Mouse (Mus musculus) embryonic stem cell, embryonic (primary cell): ENCODE results near the gene Podxl2.

Experiments
- CTCF ChIA-PET, 4 experiments: fragments of 300-600 bp in 2 of 4; fragments of 350-600 bp in 2 of 4; sonication (Branson Sonifier 250); formaldehyde crosslinking; loops; one replicate each; lab custom pipeline; 2022; ENCODE audit warnings: inconsistent platforms in 2 of 4; lab: Charles Lee
- POLR2A ChIA-PET, 4 experiments: fragments of 300-600 bp in 2 of 4; fragments of 350-600 bp in 2 of 4; sonication (Branson Sonifier 250); formaldehyde crosslinking; loops; one replicate each; lab custom pipeline; 2022; ENCODE audit warnings: antibody characterized with exemption in 4 of 4, inconsistent platforms in 1 of 4; lab: Charles Lee

The Podxl2 gene

DNA sequence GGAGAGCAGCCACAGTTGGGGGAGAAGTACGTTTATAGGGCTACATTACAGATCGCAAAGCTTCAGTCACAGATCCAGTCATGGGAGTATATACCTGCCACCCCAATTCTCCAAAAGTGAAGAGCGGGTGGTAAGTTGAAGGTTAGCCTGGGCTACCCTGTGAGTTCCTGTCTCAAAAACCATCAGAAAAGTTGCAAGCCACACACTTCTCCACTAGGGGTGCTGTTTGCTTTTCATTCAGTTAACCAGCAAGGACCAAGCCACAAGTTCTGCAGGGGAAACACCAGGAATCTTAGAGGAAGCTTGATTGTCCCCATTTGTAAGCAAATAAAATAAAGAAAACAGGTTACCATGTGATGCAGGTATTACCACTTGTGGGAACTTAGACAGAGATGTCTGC, 62.0 kb downstream of the Podxl2 start:
- ChIA-PET POLR2A (interaction anchor here in 2 of 4 experiments (1.0 to 1.5 kb wide), 6 partner anchors 12 to 31 kb away, joined by 3 to 7 read pairs (median 3); partner anchors contain the start of gene Abtb1 (in 2 of the 2)), CTCF (interaction anchor here (0.6 to 3.0 kb wide), 14 partner anchors 10 to 348 kb away, joined by 3 to 12 read pairs (median 4); partner anchors contain the start of genes Abtb1 (in 1 of the 4) and Ruvbl1 (in 1 of the 4))

DNA sequence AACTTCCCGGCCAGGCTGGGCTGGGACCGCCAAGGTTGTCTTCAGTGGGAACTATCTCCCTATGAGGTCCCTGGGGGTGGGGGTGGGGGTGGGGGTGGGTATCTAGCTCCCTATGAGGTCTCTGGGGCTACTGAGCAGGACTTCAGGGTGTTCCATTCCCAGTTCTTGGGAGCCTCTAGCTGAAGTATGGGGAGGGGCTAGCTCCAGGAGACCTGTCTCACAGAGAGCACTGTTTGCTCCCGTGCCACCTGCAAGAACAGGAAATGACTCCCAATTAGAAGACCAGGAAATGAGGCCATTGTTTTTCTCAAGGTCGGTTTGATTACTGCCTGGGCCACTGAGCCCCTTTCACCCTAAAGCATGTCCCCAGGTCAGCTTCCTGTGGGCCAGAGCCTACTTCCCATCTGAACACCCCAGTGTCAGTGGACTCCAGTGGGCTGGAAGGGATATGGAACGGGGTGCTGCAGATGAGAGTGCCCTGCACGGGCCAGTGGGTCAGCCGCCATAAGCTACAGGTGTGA, 62.9 kb downstream of the Podxl2 start:
- ChIA-PET CTCF (interaction anchor here (0.6 to 3.0 kb wide), 18 partner anchors 10 to 103 kb away, joined by 3 to 12 read pairs (median 4); partner anchors contain the start of gene Abtb1 (in 1 of the 4)), POLR2A (interaction anchor here in 2 of 4 experiments (0.7 to 1.5 kb wide), 5 partner anchors 13 to 1854 kb away, joined by 3 to 7 read pairs (median 3); partner anchors contain the start of gene Abtb1 (in 1 of the 2))

DNA sequence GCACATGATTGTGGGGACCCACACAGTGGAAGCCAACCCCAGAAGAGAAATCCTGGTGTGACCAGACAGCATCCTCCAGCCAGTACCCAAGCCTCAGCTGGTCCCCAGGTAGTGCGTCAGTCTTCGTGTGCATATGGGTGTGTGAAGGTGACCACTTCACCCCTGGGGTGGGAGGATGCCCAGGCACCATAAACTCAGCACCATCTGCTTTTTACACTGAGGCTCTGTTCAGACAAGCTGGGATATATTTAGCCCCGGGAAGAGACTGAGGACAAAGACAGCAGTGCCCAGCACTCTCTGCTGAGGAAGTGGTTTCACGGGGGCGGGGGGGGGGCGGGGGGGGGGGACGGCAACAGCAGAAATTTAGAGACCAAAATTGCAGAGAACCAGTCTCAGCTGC, 63.4 kb downstream of the Podxl2 start:
- CTCF ChIA-PET: interaction anchor here in 3 of 4 experiments (0.6 to 2.6 kb wide), 14 partner anchors 10 to 253 kb away, joined by 3 to 9 read pairs (median 4); partner anchors contain the start of gene Abtb1 (in 1 of the 3)
- POLR2A ChIA-PET: interaction anchor here in 2 of 4 experiments (0.7 to 1.5 kb wide), 3 partner anchors 15 to 1855 kb away, joined by 3 to 7 read pairs (median 3); no protein-coding TSS in a partner anchor

DNA sequence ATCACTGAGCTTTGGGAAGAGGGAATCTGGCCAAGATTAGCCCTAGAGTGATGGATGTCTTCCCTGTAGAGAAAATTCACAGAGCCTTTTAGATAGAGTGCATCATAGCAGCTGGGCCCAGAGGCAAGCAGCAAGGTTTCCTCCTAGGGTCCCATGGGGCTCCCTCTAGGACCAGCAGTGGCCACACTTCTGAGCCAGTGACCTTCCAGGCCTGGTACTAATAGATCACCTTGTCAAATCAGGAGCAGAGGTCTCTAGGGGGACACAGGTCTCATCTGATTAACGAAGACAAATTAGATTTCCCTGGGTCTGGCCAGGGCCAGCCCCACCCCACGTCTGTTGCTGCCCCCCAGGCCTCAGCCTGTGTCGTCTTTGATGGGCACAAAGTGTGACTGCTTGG, 64.6 kb downstream of the Podxl2 start:
- ChIA-PET CTCF (interaction anchor here in 3 of 4 experiments (1.2 to 1.4 kb wide), 3 partner anchors 21 to 263 kb away, joined by 3 to 6 read pairs (median 4); partner anchors contain the start of gene Abtb1 (in 1 of the 3)), POLR2A (interaction anchor here in 3 of 4 experiments (0.5 to 1.7 kb wide), 3 partner anchors 25 to 92 kb away, joined by 3 to 9 read pairs (median 3); no protein-coding TSS in a partner anchor)

DNA sequence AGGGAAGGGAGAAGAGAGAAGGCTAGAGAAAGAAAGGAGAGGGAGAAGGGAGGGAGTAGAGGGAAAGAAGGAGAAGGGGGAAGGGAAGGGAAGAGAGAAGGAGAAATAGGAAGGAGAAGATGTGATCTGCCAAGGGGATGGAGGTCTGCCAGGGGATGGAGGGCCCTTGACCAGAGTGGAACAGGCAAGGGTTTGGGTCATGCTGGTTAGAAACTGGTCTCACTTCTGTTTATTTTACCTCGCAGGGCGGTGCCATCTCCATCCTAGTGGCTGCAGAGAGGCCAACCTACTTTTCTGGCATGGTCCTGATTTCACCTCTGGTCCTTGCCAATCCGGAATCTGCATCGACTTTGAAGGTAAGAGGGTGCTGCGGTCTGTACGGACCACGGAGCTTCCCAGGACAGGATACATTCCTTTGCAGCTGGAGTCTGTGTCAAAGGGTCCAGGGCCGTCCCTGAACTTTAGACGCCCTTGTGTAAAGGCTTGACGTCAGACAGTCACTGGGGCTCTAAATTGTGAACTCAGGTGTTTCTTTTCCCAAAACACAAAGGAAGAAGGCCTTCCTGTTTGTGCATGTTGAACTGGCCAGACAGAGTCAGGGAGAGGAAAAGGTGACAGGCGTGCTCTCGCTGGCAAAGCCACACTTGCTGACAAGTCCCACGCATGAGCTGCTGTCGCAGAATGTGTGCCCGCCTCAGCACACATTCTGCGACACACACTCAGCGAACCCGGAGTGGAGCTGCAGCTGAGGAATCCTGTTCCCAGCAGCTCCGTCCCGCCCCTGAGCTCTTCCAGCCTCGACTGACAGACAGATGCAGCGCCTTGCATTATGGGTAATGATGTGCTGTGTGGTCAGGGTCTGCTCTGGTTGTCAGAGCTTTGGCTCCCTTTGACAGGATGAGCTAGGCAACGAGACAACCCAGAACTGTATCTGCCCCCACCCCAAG, 65.5 kb downstream of the Podxl2 start:
- CTCF ChIA-PET: interaction anchor here (0.7 to 1.4 kb wide), 5 partner anchors 16 to 262 kb away, joined by 3 to 6 read pairs (median 4); partner anchors contain the start of gene Abtb1 (in 1 of the 4)

DNA sequence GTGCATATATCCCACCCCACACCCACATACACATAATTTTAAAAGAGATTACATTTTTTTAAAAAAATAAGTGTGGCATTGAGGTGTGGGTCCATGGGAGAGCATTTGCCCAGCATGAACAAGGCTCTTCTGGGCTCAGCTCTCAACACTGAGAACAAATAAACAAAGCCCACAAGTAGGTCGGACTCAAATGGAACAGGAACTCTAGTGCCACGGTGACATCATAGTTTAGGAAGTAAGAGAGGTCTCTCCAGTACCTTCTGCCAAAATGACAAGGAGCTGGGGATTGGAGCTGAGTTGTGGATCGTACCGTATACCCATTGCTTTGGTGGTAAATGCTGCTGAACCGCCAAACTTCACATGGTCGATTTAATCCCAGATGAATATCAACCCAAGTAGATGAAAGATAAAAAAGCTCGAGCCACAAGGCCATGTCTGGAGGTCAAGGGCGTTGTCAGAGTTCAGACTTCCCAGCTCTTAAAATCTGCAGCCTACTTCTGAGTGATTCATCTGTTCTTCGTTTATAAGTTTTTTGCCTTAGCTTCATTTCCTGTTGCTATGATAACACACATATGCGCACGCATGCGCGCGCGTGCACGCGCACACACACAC, 69.8 kb downstream of the Podxl2 start:
- ChIA-PET CTCF (interaction anchor here in 3 of 4 experiments (0.6 to 1.0 kb wide), 4 partner anchors 37 to 834 kb away, joined by 3 to 4 read pairs (median 4); partner anchors contain the start of gene Abtb1 (in 1 of the 3)), POLR2A (interaction anchor here in 2 of 4 experiments (0.7 to 1.2 kb wide), 3 partner anchors 10 to 28 kb away, joined by 3 to 8 read pairs (median 3); no protein-coding TSS in a partner anchor)

More for the DNA sequence above, 65.5 kb downstream of the Podxl2 start:
- POLR2A ChIA-PET: interaction anchor here in 3 of 4 experiments (0.5 to 1.7 kb wide), 4 partner anchors 24 to 93 kb away, joined by 3 to 9 read pairs (median 3); partner anchors contain the start of gene Abtb1 (in 1 of the 3)

DNA sequence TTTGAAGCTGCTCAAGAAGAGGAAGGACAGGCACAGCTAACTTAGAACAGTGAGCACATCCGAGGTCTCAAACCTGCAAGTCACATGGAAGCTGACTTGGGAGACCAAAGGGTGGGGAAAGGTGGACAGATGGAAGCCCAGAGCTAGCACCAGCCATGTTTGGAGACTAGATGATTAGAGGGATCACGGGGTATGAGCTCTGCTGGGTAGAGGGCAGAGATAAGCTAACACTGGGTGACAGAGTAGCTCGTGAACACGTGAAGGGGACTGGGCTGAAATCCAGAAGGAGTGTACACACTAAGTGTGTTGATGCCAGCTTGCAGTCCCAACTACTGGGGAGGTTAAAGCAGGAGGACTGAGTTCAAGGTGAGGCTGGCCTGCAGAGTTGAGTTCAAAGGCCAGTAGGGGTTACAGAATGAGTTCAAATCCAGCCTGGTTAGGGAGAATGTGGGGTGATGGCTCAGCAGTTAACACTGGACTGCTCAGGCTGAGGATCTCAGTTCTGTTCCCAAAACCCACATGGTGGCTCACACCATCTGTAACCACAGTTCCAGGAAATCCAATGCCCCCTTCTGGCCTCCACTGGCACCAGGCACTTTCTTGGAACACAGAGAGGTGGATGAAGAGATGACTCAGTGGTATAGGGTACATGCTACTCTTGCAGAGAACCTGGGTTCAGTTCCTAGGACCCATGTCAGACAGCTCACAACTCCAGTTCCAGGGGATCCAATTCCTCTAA, 70.7 kb downstream of the Podxl2 start:
- ChIA-PET CTCF (interaction anchor here in 3 of 4 experiments (0.6 to 1.0 kb wide), 4 partner anchors 13 to 263 kb away, joined by 3 to 5 read pairs (median 3); no protein-coding TSS in a partner anchor), POLR2A (interaction anchor here in 1 of 4 experiments (0.9 kb wide), 1 partner anchor 11 kb away, joined by 3 read pairs; no protein-coding TSS in a partner anchor)

DNA sequence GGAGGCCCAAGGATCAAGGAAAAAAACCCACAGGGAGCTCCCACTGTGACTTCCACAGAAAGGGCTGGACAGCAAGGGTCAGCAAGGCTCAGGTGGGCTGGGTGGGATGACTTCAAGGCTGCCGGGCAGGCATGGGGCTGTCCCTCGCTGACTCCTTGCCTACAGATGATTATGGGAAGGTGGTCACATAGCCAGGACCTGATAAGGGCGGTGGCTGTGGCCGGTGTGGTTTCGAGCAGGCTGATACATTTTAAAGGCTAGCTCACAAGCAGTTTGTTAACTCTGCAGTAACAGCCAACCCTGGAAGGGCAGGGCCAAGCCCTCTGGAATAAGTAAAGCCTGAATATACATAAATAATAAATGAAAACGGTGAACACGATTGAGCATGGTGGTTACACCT, 71.8 kb downstream of the Podxl2 start:
- CTCF ChIA-PET: interaction anchor here in 1 of 4 experiments (1.4 kb wide), 1 partner anchor 28 kb away, joined by 3 read pairs; no protein-coding TSS in a partner anchor
- POLR2A ChIA-PET: interaction anchor here in 1 of 4 experiments (1.3 kb wide), 1 partner anchor 366 kb away, joined by 3 read pairs; no protein-coding TSS in a partner anchor

DNA sequence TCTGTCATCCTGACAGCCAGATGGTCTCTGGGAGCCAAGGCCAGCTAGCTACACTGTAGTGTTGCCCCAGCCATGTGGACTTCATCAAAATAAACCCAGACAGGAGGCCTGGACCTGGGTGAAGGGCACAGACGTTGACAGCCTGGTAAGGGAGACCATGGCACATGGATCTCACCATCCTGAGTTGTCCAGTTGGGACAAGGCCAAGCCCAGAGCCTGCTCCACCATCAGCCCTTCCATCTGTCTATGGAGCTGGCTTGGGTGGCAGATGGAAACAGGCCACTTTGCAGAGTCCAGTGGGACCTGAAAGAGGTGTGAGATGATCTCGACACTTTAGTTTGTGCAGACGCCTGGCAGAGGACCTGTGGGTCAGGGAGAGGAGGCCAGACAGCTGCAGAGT, 74.1 kb downstream of the Podxl2 start:
- ChIA-PET CTCF (interaction anchor here in 1 of 4 experiments (0.6 kb wide), 1 partner anchor 106 kb away, joined by 3 read pairs; no protein-coding TSS in a partner anchor), POLR2A (no interaction called here)

DNA sequence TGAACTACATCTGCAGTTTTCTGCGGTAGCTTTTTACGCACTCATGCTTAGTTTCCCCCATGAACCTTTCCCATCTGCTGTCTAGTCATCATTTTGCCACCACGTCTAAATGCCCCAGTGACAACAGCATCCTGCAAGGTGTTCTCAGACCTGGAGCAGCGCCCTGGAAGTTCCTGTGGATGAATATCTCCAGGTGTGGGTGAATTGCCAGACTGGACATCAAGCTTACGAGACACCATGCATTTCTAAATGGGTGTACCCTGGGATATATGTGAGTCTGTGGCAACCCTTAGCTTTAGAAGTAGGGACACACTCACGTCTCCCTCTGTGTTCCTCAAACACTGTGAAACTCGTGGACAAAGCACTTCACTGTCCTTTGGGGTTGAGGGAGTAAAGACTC, 74.7 kb downstream of the Podxl2 start:
- CTCF ChIA-PET: no interaction called here
- POLR2A ChIA-PET: interaction anchor here in 1 of 4 experiments (1.4 kb wide), 1 partner anchor 8 kb away, joined by 3 read pairs; no protein-coding TSS in a partner anchor

DNA sequence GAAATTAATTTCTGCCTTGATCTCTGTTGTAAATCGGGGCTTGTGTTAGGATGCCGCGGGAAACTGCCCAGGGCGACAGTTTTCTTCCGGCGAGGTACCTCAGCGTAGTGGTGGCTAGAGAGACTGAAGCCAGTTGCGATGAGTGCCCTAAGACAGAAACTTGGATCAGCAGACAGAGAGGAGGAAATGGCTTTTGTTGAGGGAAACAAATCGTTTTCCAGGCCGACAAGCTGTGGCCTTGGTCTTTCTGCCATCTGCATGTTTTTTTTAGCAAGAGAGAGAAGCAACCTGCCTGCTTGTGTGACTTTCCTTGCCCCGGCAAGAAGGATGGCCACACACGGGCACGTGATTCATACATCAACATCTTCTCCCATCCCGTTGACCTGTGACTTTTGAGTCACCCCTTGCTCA, 80.3 kb downstream of the Podxl2 start:
- ChIA-PET POLR2A (interaction anchor here in 1 of 4 experiments (1.4 kb wide), 1 partner anchor 20 kb away, joined by 5 read pairs; no protein-coding TSS in a partner anchor), CTCF (interaction anchor here in 1 of 4 experiments (1.1 kb wide), 1 partner anchor 122 kb away, joined by 3 read pairs; no protein-coding TSS in a partner anchor)

DNA sequence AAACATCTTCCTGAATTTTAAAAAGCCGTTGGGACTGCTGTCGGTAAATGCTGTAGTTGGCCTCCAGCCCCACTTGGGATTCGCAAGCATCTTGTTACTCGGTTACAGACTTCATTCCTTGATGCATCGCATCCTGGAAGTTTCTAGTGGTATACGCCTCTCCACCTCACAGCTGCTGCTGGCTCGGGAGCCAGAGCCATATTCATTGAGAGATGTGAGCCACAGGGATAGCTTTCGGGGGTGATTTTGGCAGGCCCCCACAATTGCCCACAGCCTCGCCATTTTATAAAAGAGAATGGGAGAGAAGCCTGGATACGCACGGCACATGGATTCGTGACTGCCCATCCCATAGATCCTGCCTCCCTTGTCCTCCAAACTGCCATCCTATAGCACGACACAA, 81.0 kb downstream of the Podxl2 start:
- POLR2A ChIA-PET: interaction anchor here in 1 of 4 experiments (1.4 kb wide), 1 partner anchor 20 kb away, joined by 5 read pairs; no protein-coding TSS in a partner anchor
- CTCF ChIA-PET: no interaction called here

DNA sequence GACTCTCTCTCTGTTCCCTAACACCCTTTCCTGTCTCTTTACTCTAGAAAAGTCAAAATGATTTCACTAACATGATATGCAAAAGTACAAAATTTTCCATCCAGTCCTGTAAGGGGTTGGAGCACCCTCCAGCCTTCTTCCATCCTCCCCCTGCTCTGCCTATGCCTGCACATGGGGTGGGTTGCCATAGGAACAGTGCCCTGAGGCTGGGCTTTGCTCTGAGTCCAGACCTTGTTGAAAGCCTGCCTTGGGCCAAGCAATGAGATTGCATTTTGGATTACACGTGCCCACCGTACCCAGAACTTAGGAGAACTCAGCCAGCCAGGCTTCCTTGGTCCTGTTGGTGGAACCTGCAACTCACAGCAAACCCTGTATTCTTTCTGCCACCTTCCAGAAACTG, 81.6 kb downstream of the Podxl2 start:
- ChIA-PET CTCF (interaction anchor here in 2 of 4 experiments (0.6 to 1.0 kb wide), 2 partner anchors 14 to 55 kb away, joined by 3 to 4 read pairs; no protein-coding TSS in a partner anchor), POLR2A (no interaction called here)
